Mouse (Mus musculus): ENCODE results near the gene Bahcc1. TPM values are rescaled to one million over a fixed set of nuclear protein-coding genes. Genes with fewer than 3 reads are reported as not detected.

The Bahcc1 gene
- total RNA-seq, 4 experiments from 2014 or later, result 6.2 to 12.6 (median 9.3) TPM

- DNase-seq (ENCODE audit: low spot score), result no peak
These were observed 9.4 kb downstream of the Bahcc1 start for GRCm38 (mm10) chr11:120241981-120242725.

DNA sequence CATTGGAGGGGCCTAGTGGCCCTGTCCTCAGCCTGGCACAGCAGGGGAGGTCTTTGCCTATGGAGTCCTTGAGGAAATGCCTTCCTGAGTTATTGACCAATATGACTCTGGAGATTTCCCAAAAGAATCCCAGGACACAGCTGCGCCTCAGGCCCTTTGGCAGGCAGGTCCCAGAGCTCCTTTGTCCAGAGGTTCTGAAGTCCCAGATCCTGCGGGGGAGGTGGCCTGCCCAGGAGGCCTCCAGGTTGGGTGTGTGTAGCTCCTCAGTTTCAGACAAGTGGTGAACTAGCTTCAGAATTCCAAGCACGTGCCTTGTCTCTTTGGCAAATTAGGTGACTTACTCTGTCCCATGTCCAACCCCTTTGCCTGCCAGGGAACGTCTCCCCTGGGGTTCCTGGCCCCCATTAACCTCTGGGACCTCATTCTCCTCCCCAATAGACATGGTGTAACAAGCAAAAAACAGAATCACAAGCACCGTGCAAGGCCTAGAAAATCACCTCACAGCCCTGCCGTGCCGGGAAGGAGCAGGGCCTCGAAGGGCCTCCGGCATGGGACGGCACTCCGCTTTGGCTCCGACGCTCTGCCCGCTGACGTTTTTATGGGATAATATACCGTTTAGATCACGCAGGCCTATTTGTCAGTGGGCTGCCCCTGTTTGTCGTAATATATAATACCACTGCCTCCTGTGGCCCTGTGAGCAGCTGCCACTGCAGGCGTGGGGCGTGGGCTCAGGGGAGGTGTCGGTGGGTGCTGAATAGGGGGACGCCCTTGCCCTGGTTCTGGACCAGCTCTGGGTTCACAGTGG, 10.2 kb downstream of the Bahcc1 start:
- DNase-seq (ENCODE audit: low spot score), result no peak

- DNase-seq (ENCODE audit: low spot score), result no peak
These were observed 10.7 kb downstream of the Bahcc1 start for GRCm38 (mm10) chr11:120243531-120243820.

DNA sequence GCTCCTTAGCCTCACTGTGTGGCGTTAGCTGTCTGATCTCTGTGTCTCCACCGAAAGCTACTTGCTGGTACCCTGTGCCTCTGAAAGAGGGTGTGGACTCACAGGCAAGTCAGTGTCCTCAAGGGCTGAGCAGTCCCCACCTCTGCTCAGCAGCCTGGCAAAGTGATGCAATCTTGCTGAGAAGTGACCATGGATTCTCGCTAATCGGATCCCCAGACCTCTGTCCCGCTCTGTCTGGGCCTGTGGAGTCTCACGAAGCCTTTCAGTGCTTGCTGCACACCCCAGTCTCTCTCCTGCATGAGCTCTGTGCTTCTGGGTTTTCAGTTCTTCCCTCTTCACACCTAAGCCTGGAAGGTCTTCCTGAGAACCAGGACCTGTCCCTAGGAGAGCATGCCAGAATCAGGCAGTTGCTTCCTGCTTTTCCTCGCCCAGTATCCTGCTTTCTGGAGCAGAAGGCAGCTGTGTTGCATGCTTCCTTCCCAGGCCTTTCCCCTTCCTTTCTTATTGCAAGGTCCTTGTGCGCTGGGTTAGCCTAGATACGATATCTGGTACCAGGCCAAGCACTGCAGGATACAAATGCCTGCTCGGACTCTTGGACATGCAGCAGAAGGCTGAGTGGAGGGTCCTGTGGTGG, 15.5 kb downstream of the Bahcc1 start:
- no peak for DNase-seq (ENCODE audit: low spot score)

- no peak for DNase-seq (ENCODE audit: low spot score)
These were observed 16.2 kb downstream of the Bahcc1 start for GRCm38 (mm10) chr11:120248899-120249298.

GRCm38 (mm10) chr11:120250991-120251949, 18.5 kb downstream of the Bahcc1 start:
- peak; percentile 55 for DNase-seq (ENCODE audit: low spot score)

DNA sequence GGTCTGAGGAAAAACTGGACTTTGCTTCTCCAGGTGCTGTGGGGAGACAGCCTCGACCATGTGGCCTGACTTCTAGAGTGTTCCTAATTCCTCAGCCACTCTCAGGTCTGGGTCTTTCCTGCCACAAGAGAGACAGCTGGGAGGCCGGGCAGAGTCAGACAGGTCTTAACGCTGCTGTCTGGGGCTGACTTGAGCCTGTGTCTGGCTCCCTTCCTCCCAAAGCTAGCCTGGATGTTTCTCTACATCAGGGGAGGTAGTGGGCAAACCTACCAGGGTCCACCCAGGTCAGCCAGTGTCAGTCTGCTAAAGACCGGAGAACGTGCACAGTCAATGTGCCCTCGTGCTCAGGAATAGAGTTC, 19.2 kb downstream of the Bahcc1 start:
- no peak for DNase-seq (ENCODE audit: low spot score)

- DNase-seq (ENCODE audit: low spot score), result no peak
These were observed 19.7 kb downstream of the Bahcc1 start for GRCm38 (mm10) chr11:120252398-120252797.

DNA sequence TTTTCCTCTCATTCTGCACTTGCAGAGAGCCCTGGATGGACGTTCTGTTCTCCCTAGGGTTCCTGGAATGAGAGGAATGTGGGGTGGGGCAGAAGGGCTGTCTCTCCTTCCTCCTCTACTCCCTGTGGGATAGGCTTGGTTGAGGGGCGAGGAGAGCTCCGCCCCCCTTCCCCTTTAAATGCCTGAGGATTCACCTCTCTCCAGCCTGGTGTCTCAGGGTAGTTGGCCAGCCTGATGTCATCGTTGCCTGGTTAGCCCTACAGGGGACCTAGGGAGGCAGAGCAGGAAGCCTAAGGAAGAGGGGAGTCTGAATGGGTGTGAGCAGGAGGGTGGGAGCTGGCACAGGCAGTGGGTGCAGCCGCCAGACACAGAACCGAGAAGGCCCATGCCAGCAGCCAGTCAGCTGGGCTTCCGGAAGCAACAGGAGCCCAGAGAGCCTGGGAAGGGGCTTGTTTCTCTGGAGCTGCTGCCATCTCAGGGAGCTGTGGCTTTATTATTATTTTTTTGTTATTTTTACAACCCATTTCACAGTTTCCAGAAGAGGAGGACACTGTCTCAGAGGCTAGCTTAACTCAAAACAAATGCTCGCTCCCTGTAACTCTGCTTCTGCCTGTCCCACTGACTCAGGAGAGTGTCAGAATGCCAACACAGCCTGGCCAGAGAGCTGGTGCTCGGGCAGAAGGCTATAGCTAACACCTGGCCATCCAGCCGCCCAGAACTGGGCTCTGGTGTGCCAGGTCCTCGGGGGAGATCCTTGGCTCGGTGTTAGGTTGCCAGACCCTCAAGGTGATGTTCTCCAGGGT, 20.3 kb downstream of the Bahcc1 start:
- no peak for DNase-seq (ENCODE audit: low spot score)

DNA sequence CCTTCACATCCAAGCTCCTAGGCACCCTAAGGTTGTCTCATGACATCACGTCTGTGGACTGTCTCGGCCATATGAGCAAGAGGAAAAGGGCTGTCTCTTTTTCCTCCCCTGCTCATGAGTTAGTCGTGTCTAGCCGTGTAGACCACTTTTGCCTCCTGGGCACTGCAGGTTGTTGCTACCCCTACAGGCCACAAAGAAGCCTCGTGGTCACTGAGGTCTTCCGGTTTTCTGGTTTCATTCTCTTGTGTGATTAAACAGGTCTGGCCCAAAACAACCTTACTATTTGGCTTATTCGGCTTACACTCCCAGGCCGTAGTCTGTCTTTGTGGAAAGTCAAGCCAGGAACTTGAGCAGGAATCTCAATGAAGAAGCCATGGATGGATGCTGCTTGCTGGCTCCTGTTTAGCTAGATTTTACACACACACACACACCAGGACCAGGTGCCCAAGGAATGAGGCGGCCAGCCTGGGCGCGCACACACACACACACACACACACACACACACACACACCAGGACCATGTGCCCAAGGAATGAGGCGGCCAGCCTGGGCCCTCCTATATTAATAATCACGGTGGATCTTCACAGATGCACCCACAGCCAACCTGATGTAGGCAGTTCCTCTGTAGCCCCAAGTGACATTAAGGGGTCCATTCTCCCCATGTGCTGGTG, 21.0 kb downstream of the Bahcc1 start:
- DNase-seq (ENCODE audit: low spot score), result no peak

DNA sequence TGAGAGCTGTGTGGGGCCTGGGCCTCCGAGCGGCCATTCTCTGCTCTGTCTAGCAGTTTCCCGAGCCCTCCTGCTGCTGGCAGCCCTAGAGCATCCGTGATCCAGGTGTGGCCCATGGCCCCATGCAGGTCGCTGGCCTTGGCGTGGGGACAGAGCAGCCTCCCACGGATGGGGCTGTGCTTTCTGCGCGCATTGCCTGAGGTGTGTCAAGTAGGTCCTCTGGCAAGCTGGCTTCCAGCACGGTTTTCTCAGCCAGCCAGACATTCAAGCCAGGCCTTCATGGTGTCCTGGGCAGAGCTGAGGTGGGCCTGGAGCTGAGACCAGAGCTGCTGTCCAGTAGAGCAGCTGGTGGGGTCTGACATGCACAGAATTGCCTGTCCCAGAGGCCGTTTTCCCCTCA, 21.7 kb downstream of the Bahcc1 start:
- no peak for DNase-seq (ENCODE audit: low spot score)

DNA sequence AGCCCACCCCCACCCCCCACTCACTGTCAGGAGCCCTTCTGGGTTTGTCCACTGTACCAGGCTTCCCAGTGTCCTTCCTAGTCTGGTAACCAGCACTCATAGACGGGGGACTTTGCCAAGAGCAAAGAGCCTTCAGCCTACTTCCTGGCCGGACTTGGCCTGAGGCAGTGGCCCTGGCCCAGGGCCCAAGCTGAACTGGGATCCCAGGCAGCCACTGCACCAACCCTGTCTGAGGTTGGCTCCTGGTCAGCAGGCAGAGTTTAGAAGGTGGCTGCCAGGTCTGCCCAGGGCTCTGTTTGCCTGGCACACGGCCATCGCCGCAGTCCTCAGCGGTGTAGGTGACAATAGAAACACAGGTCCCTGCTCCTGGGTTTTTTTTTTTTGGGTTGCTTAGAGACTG, 22.3 kb downstream of the Bahcc1 start:
- peak; percentile 91 for DNase-seq (ENCODE audit: low spot score)

- DNase-seq (ENCODE audit: low spot score), result no peak
These were observed 22.8 kb downstream of the Bahcc1 start for GRCm38 (mm10) chr11:120255499-120255898.

- DNase-seq (ENCODE audit: low spot score), result no peak
These were observed 23.4 kb downstream of the Bahcc1 start for GRCm38 (mm10) chr11:120256108-120256507.

DNA sequence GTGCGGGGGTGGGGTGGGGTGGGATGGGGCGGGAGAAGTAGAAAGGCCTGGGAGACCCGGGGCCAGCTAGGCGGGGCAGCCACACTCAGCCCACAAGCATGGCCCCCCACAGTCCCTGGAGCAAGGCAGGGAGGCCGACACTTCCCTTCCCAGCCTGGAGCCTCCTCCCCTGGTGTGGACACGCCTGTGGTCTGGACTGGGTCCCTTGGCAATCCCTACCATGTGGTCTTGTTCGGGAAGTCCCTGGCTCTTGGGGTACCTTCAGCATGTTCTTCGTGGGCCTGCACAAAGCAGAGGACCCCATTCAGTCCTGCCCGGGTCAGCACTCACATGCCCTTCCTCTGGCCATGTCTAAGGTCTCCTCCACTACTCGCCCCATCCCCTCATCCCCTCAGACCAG, 23.8 kb downstream of the Bahcc1 start:
- DNase-seq (ENCODE audit: low spot score), result no peak

DNA sequence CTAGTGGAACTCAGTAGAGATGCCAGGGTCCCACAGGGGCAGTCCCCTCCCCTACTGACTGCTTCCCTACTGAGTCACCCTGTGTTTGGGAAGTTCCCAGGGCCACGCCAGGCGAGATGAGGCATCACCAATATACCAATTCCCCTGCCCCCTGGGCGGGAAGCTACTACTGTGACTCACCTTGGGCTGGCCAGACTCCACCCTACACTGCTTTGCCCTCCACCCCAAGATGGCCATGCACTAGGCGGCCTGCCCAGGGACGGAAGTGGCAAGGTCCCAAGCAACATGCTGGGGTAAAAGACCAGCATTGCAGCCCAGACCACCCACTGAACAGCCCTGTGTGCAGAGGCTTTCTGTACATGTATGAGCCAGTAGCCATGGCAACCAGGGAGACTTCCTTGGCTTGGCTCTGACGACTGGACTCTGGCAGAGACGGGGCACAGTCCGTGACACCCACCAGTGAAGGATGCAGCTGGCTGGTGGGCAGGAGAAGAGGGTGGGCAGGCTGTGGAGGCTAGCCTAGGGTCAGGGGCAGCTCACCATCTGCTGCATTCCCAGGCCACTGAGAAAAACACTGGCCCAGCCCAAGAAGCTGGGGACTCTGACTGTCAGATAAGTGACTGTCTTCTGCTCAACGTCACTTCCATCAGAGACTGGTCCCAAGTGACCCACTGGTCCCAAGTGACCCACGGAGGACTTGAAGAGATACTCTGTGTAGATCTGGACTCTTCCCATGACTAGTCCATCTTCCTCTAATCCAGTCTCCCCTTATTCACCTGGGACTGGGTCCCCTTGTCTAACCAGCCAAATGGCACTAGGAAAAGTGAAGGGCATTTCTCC, 24.5 kb downstream of the Bahcc1 start:
- no peak for DNase-seq (ENCODE audit: low spot score)

GRCm38 (mm10) chr11:120257911-120258310, 25.2 kb downstream of the Bahcc1 start:
- no peak for DNase-seq (ENCODE audit: low spot score)

DNA sequence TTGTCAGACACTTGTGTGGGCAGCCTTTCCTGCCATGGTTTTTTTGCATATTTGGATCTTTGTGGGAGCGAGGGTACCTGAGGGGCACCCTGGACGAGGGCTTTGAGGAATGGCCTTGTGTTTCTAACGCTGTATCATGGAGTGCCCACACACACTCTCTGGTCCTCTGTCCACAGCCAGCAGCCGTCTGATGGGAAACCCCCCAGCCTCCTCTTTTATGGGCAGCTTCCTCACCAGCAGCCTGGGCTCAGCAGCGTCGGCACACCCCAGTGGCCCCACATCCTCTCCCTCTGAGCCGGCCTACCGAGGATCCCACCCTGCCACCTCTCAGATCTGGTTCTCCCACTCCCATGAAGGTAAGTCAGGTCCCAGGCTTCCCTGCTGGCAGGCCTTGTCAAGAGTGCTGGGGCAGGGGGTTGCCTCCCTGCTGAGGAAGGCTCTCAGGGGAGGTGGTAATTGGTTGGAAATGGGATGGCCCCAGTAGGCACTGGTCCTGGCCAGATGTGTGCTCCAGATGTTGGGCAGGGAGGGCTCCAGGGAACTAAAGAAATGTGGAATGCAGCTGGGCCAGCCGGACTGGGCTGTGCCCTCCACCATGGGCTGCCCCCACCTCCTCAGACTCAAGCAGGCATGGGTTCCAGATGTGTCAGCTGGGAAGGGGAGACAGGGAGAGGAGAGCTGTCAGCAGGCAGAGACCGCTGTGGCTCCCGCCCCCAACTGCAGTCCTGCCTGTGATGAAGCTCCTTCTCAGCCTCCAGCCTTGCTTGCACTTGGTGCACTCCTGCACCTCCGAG, 26.3 kb downstream of the Bahcc1 start:
- no peak for DNase-seq (ENCODE audit: low spot score)
